Mouse (Mus musculus): ENCODE data around the gene Rasef.
"Not testable (repeated sequence)": the region's sequence is repeated elsewhere in the genome, so short reads cannot be mapped to it uniquely, and the experiment has no call there.

Rasef gene

GRCm38 (mm10) chr4:73790260-73791185 lies at the start of gene Rasef:
TSS of gene Rasef (minus strand) at chr4:73790994.
- DNase-seq (ENCODE audit: low spot score), result no peak

- DNase-seq (ENCODE audit: low spot score), result no peak
Observed at GRCm38 (mm10) chr4:73826587-73826986, 35.8 kb upstream of the Rasef start.

GRCm38 (mm10) chr4:73791186-73791540 lies 369 bp upstream of the Rasef start:
- DNase-seq (ENCODE audit: low spot score), result no peak

GRCm38 (mm10) chr4:73789534-73789933 lies 1.3 kb downstream of the Rasef start:
- DNase-seq (ENCODE audit: low spot score), result no peak

GRCm38 (mm10) chr4:73788076-73788730 lies 2.6 kb downstream of the Rasef start:
- DNase-seq (ENCODE audit: low spot score), result no peak

GRCm38 (mm10) chr4:73784147-73784546 lies 6.6 kb downstream of the Rasef start:
- no peak for DNase-seq (ENCODE audit: low spot score)

GRCm38 (mm10) chr4:73781061-73781460 lies 9.7 kb downstream of the Rasef start:
- no peak for DNase-seq (ENCODE audit: low spot score)

GRCm38 (mm10) chr4:73775266-73775665 lies 15.5 kb downstream of the Rasef start:
- DNase-seq (ENCODE audit: low spot score), result no peak

- no peak for DNase-seq (ENCODE audit: low spot score)
Observed at GRCm38 (mm10) chr4:73773831-73774810, 16.7 kb downstream of the Rasef start.

- DNase-seq (ENCODE audit: low spot score), result no peak
Observed at GRCm38 (mm10) chr4:73772028-73772427, 18.8 kb downstream of the Rasef start.

- DNase-seq (ENCODE audit: low spot score), result no peak
Observed at GRCm38 (mm10) chr4:73770592-73770991, 20.2 kb downstream of the Rasef start.

GRCm38 (mm10) chr4:73768156-73768555 lies 22.6 kb downstream of the Rasef start:
- DNase-seq (ENCODE audit: low spot score), result no peak

- no peak for DNase-seq (ENCODE audit: low spot score)
Observed at GRCm38 (mm10) chr4:73748219-73748618, 42.6 kb downstream of the Rasef start.

GRCm38 (mm10) chr4:73739439-73739838 lies 51.4 kb downstream of the Rasef start:
- no peak for DNase-seq (ENCODE audit: low spot score)

- no peak for DNase-seq (ENCODE audit: low spot score)
Observed at GRCm38 (mm10) chr4:73719819-73720218, 71.0 kb downstream of the Rasef start.

- DNase-seq (ENCODE audit: low spot score), result no peak
Observed at GRCm38 (mm10) chr4:73718761-73719160, 72.0 kb downstream of the Rasef start.

- not testable (repeated sequence) for DNase-seq (ENCODE audit: low spot score)
Observed at GRCm38 (mm10) chr4:73683216-73683615, 107.6 kb downstream of the Rasef start, which contains the start of gene Gm428. TSS of gene Gm428 (plus strand) at chr4:73683516.

GRCm38 (mm10) chr4:73668054-73668453 lies 122.7 kb downstream of the Rasef start, which contains the start of gene Gm11239:
TSS of gene Gm11239 (plus strand) at chr4:73668354.
- DNase-seq (ENCODE audit: low spot score), result not testable (repeated sequence)
